Mouse (Mus musculus): ENCODE results near the gene Tmem161a. TPM values are rescaled to one million over a fixed set of nuclear protein-coding genes. Genes with fewer than 3 reads are reported as not detected.
"Not testable (repeated sequence)": the region's sequence is repeated elsewhere in the genome, so short reads cannot be mapped to it uniquely, and the experiment has no call there.

Tmem161a gene
- total RNA-seq, 2 experiments from 2014 or later = 90.1 to 101 TPM

GRCm38 (mm10) chr8:70210538-70210937 lies 38.4 kb downstream of the Tmem161a start:
- DNase-seq = no peak

DNA sequence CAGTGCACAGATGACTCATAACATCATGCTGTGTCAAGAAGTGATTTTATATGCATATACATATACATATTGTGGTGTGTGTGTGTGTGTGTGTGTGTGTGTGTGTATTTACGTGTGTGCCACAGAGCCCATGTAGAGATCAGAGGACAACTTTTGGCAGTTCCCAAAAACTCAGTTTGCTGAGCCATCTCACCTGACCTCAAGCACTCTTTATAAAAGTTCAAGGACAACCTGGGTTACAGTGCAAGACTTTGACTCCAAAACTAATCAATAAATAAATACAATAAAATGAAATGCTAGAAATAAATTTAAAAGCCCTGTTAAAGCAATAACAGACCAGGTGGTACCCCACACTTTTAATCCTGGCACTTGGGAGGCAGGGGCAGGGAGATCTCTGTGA lies 39.1 kb downstream of the Tmem161a start:
- DNase-seq = no peak

DNA sequence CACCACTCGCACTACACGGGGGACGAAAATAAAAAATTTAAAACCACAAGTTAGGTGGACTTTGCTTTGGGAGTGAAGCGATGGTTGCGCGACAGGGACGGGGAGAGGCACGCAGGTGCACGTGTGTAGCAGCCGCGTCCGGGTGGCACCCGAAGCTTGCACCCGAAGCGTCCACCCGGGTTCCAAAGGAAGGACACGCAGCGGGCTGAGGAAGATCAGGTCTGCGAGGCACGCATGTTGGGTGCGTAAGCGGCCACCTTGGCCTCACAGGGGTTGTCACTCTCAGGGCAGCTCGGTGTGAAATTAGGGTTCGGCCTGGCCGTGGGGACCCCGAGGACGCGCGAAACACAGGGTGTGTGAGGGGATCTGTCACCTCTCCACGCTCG lies 39.6 kb downstream of the Tmem161a start:
- DNase-seq = no peak

GRCm38 (mm10) chr8:70212112-70213055 lies 40.2 kb downstream of the Tmem161a start, which contains the start of gene Slc25a42:
Gene Slc25a42, minus strand, starts transcription at chr8:70212305.
- DNase-seq = peak; percentile 98 to 99

GRCm38 (mm10) chr8:70214411-70214810 lies 42.3 kb downstream of the Tmem161a start:
- DNase-seq = no peak

GRCm38 (mm10) chr8:70215092-70215491 lies 42.9 kb downstream of the Tmem161a start:
- no peak for DNase-seq

- DNase-seq = not testable (repeated sequence)
These were observed 44.0 kb downstream of the Tmem161a start for GRCm38 (mm10) chr8:70216161-70216560.

DNA sequence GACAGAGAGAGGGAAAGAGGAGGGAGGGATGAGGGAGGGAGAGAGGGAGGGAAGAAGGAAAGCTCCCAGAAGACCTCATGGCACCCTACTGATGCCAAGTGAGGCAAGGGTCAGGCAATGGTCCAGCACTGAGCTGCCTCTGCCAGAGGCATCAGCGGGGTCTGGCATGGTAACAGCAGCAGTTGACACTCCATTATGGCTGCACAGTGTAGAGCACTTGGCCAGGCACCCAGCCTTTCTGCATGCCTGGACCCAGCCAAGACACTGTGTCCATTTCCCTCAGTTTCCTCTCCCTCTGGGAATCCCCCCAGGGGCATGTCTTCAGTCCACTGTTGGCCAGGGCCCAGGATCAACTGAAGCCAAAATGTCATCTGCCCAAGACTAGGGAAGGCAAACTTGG lies 44.4 kb downstream of the Tmem161a start:
- peak; percentile 85 to 90 for DNase-seq

- DNase-seq = no peak
These were observed 45.3 kb downstream of the Tmem161a start for GRCm38 (mm10) chr8:70217441-70217840.

- no peak for DNase-seq
These were observed 47.0 kb downstream of the Tmem161a start for GRCm38 (mm10) chr8:70219107-70219684.

- peak; percentile 61 to 68 for DNase-seq
These were observed 48.2 kb downstream of the Tmem161a start for GRCm38 (mm10) chr8:70220236-70220840.

DNA sequence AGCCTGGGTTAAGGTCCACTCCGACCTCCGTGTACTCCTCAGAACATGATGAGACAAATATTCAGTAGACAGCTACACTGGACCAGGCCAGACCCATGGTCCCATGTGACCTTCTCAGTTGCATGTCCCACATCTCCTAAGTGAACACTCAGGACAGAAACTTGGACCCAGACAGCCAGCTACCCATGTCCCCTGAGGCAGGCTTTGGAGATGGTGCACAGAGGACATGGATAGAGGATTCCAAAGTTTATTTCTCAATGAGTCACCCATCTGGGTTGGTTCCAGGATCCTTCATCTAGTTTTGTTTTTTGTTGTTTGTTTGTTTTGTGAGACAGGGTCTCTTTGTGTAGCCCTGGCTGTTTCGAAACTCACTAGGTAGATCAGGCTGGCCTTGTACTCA lies 48.8 kb downstream of the Tmem161a start:
- peak in 1 of 2 experiments; percentile 58 for DNase-seq

DNA sequence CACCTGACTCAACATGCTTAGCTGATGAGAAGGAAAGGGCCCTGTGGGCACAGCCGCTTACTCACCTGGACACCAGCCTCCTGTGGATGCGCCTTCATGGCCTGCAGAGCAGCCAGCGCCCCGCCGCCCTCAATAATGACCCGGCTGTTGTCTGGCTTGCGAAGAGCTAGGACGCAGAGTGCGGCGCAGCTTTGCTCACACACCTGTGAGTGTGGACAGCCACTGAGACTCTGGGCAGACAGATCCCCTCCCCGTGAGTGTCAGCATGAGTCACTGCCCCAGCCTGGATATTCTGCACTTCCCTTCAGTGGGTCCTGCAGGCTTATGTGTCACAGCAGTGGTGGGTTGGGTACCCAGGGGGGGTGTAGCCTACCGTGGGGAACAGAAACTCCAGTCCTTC lies 49.9 kb downstream of the Tmem161a start:
- no peak for DNase-seq

DNA sequence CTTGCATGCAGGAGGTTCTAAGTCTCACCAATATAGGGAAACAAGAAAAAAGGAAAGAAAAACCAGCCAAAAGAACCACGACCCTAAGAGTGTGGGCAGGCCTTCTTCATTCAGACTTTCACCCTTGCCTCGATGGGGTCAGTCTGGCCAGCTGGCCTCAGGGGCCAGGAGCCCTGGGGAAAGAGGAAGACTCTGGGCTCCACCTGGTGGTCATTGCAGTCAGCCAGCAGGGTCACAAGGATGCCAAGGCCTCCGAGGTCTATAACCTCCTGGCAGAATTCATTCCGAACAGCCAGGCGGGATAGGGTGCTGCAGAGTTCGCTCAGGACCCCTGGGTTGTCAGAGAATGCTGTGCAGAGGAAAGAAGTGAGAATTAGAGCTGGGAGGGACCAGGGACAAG lies 51.2 kb downstream of the Tmem161a start:
- peak; percentile 57 to 78 for DNase-seq

- DNase-seq = no peak
These were observed 55.8 kb downstream of the Tmem161a start for GRCm38 (mm10) chr8:70227997-70228396.

GRCm38 (mm10) chr8:70230837-70231236 lies 58.7 kb downstream of the Tmem161a start:
- DNase-seq = no peak

Other genes with a start within 250 kb of the Tmem161a start
- gene Gatad2a, start 176.0 kb upstream of the Tmem161a start, total RNA-seq (2021) = 10 to 100 TPM; 30.6 to 32.7 TPM
- 10 to 100 TPM; 30.7 to 32.2 TPM for gene Mau2, start 129.6 kb upstream of the Tmem161a start, total RNA-seq (2021)
- gene Sugp1, start 129.5 kb upstream of the Tmem161a start, total RNA-seq (2021) = 10 to 100 TPM; 15.8 to 17.6 TPM
- 1 to 10 TPM in 1 of 2 experiments, under 1 TPM in 1; 0.52 to 1.4 TPM for gene Tm6sf2, start 99.4 kb upstream of the Tmem161a start, total RNA-seq (2021)
- under 1 TPM in 1 of 2 experiments, not detected in 1; 0.08 TPM for gene Hapln4, start 88.9 kb upstream of the Tmem161a start, total RNA-seq (2021)
- gene Ncan, start 51.5 kb upstream of the Tmem161a start, total RNA-seq (2021) = under 1 TPM in 1 of 2 experiments, not detected in 1; 0.03 TPM
- gene Nr2c2ap, start 41.0 kb upstream of the Tmem161a start, total RNA-seq (2021) = 1 to 10 TPM; 7.5 to 7.9 TPM
- 10 to 100 TPM; 19.8 to 19.9 TPM for gene Rfxank, start 33.2 kb upstream of the Tmem161a start, total RNA-seq (2021)
- gene Borcs8, start 32.9 kb upstream of the Tmem161a start, total RNA-seq (2021) = 10 to 100 TPM; 17.6 to 28.5 TPM
- under 1 TPM in 1 of 2 experiments, not detected in 1; 0.31 TPM for gene Mef2b, start 32.6 kb upstream of the Tmem161a start, total RNA-seq (2021)
- gene Slc25a42, start 39.9 kb downstream of the Tmem161a start, total RNA-seq (2021) = 10 to 100 TPM; 53.5 to 54.8 TPM
- gene Sugp2, start 61.9 kb downstream of the Tmem161a start, total RNA-seq (2021) = 10 to 100 TPM; 37.3 to 39.1 TPM
- 1 to 10 TPM; 6.8 to 7.8 TPM for gene Armc6, start 62.1 kb downstream of the Tmem161a start, total RNA-seq (2021)
- 1 to 10 TPM; 7.7 to 8.4 TPM for gene Homer3, start 110.5 kb downstream of the Tmem161a start, total RNA-seq (2021)
- 10 to 100 TPM; 27.4 to 34.6 TPM for gene Ddx49, start 130.1 kb downstream of the Tmem161a start, total RNA-seq (2021)
- gene Cope, start 130.2 kb downstream of the Tmem161a start, total RNA-seq (2021) = 100 to 1,000 TPM; 157 to 174 TPM
- under 1 TPM; 0.55 to 0.57 TPM for gene Cers1, start 143.4 kb downstream of the Tmem161a start, total RNA-seq (2021)
- gene Gdf1, start 157.5 kb downstream of the Tmem161a start, total RNA-seq (2021) = under 1 TPM in 1 of 2 experiments, not detected in 1; 0.28 TPM
- 10 to 100 TPM; 46.1 to 46.8 TPM for gene Upf1, start 180.9 kb downstream of the Tmem161a start, total RNA-seq (2021)
- gene Comp, start 201.2 kb downstream of the Tmem161a start, total RNA-seq (2021) = 1 to 10 TPM; 5.1 to 6.6 TPM